Mouse (Mus musculus) liver, postnatal 0 days (tissue): ENCODE data around the gene Plxna4.

Experiments used
- CTCF ChIP-seq: sonication (generic); IDR thresholded peaks from 2 replicates; pipeline ENCODE4 v1.5.1; 2016; ENCODE audit warnings: antibody characterized with exemption, low read depth
- EP300 ChIP-seq: IDR thresholded peaks from 2 replicates; pipeline ENCODE4 v1.6.1; 2016; ENCODE audit warnings: antibody characterized with exemption, low read depth, mild to moderate bottlenecking

- TF ChIP-seq CTCF: no peak
- no peak for TF ChIP-seq EP300
Measured at GRCm38 (mm10) chr6:32226636-32227035, 361.4 kb downstream of the Plxna4 start.
